Mouse (Mus musculus) MEL (cell line): ENCODE results near the gene Rcor1. TPM values are rescaled to one million over a fixed set of nuclear protein-coding genes. Genes with fewer than 3 reads are reported as not detected.

ENCODE experiments used
- DNase-seq: peaks from one replicate; pipeline ENCODE4 v3.0.0; 2011; ENCODE audit warnings: low read depth, low spot score
- H3K27ac ChIP-seq: 2 replicates; pipeline ENCODE4 v1.5.1; 2012; ENCODE audit warnings: low read depth, mild to moderate bottlenecking, control low read depth, low read length, moderate library complexity; ENCODE audit not compliant: control insufficient read depth
- H3K27me3 ChIP-seq, 2 experiments: fragments of 150-350 bp in 1 of 2; sonication (generic) in 1 of 2; 2 replicates each; pipeline ENCODE4 v1.6.1; 2012; ENCODE audit warnings: low read length in 2 of 2, mild to moderate bottlenecking in 2 of 2, improper control_type of control experiment in 1 of 2, moderate library complexity in 1 of 2; ENCODE audit not compliant: insufficient read depth in 2 of 2, control insufficient read depth in 1 of 2
- H3K36me3 ChIP-seq, 2 experiments: 2 replicates each; pipeline ENCODE4 v1.6.1; 2012 to 2014; ENCODE audit warnings: low read length in 2 of 2, improper control_type of control experiment in 1 of 2, inconsistent platforms in 1 of 2, mild to moderate bottlenecking in 1 of 2; ENCODE audit not compliant: insufficient read depth in 2 of 2, control insufficient read depth in 1 of 2
- H3K4me1 ChIP-seq, 2 experiments: fragments of 150-350 bp in 1 of 2; sonication (generic) in 1 of 2; 2 replicates each; pipeline ENCODE4 v1.6.1; 2012; ENCODE audit warnings: low read length in 2 of 2, improper control_type of control experiment in 1 of 2, mild to moderate bottlenecking in 1 of 2; ENCODE audit not compliant: insufficient read depth in 2 of 2, control insufficient read depth in 1 of 2
- H3K4me3 ChIP-seq, 2 experiments: fragments of 150-350 bp in 1 of 2; sonication (generic) in 1 of 2; 2 replicates each; pipeline ENCODE4 v1.5.1; 2012; ENCODE audit warnings: low read depth in 2 of 2, low read length in 2 of 2, mild to moderate bottlenecking in 2 of 2, moderate library complexity in 2 of 2, control low read depth in 1 of 2, improper control_type of control experiment in 1 of 2; ENCODE audit not compliant: control insufficient read depth in 1 of 2, insufficient read depth in 1 of 2
- H3K79me2 ChIP-seq: 2 replicates; pipeline ENCODE4 v1.6.1; 2012; ENCODE audit warnings: mild to moderate bottlenecking, low read length, moderate library complexity; ENCODE audit not compliant: control insufficient read depth, poor library complexity, insufficient read depth
- H3K9ac ChIP-seq: 2 replicates; pipeline ENCODE4 v1.6.1; 2012; ENCODE audit warnings: low read depth, mild to moderate bottlenecking, control low read depth, low read length, moderate library complexity; ENCODE audit not compliant: control insufficient read depth, poor library complexity, severe bottlenecking
- H3K9me3 ChIP-seq: fragments of 150-350 bp; sonication (generic); replicated peaks from 2 replicates; pipeline ENCODE4 v1.6.1; 2012; ENCODE audit warnings: mild to moderate bottlenecking, low read length, improper control_type of control experiment, moderate library complexity; ENCODE audit not compliant: insufficient read depth
- CHD1 ChIP-seq: IDR thresholded peaks from 2 replicates; pipeline ENCODE4 v1.6.1; 2012; ENCODE audit warnings: low read depth, mild to moderate bottlenecking, inconsistent platforms, low read length, improper control_type of control experiment
- CHD2 ChIP-seq: IDR thresholded peaks from 2 replicates; pipeline ENCODE4 v1.6.1; 2011; ENCODE audit warnings: low read length, improper control_type of control experiment
- E2F4 ChIP-seq: IDR thresholded peaks from 2 replicates; pipeline ENCODE4 v1.6.1; 2011; ENCODE audit warnings: low read depth, low read length, improper control_type of control experiment, borderline replicate concordance
- ETS1 ChIP-seq: IDR thresholded peaks from 2 replicates; pipeline ENCODE4 v1.6.1; 2012; ENCODE audit warnings: low read depth, mild to moderate bottlenecking, inconsistent platforms, low read length, improper control_type of control experiment, moderate library complexity
- GABPA ChIP-seq: IDR thresholded peaks from 2 replicates; pipeline ENCODE4 v1.6.1; 2012; ENCODE audit warnings: low read depth, mild to moderate bottlenecking, inconsistent platforms, low read length, improper control_type of control experiment, moderate library complexity
- KAT2A ChIP-seq: conservative IDR thresholded peaks from 2 replicates; pipeline ENCODE4 v1.6.1; 2012; ENCODE audit warnings: low read depth, low read length, improper control_type of control experiment, inconsistent platforms
- MAFK ChIP-seq: IDR thresholded peaks from 2 replicates; pipeline ENCODE4 v1.6.1; 2011; ENCODE audit warnings: low read depth, mild to moderate bottlenecking, low read length, improper control_type of control experiment, borderline replicate concordance
- MAX ChIP-seq: IDR thresholded peaks from 2 replicates; pipeline ENCODE4 v1.6.1; 2011; ENCODE audit warnings: low read length, improper control_type of control experiment
- MAZ ChIP-seq: IDR thresholded peaks from 2 replicates; pipeline ENCODE4 v1.6.1; 2012; ENCODE audit warnings: low read depth, mild to moderate bottlenecking, inconsistent platforms, low read length, improper control_type of control experiment
- MYB ChIP-seq: IDR thresholded peaks from 2 replicates; pipeline ENCODE4 v1.6.1; 2011; ENCODE audit warnings: mild to moderate bottlenecking, low read depth, low read length, improper control_type of control experiment
- MYC ChIP-seq: IDR thresholded peaks from 2 replicates; pipeline ENCODE4 v1.6.1; 2011; ENCODE audit warnings: low read depth, mild to moderate bottlenecking, low read length, improper control_type of control experiment, moderate library complexity
- NRF1 ChIP-seq: IDR thresholded peaks from 2 replicates; pipeline ENCODE4 v1.6.1; 2014; ENCODE audit warnings: low read depth, mild to moderate bottlenecking, inconsistent platforms, low read length, improper control_type of control experiment, moderate library complexity; ENCODE audit not compliant: poor library complexity, insufficient read depth, severe bottlenecking
- POLR2AphosphoS2 ChIP-seq: IDR thresholded peaks from 2 replicates; pipeline ENCODE4 v1.6.1; 2011; ENCODE audit warnings: low read length, improper control_type of control experiment
- POLR2AphosphoS5 ChIP-seq: IDR thresholded peaks from 2 replicates; pipeline ENCODE4 v1.6.1; 2012; ENCODE audit warnings: low read depth, borderline replicate concordance, mild to moderate bottlenecking, inconsistent platforms, low read length, moderate library complexity, mixed read lengths
- SMC3 ChIP-seq: IDR thresholded peaks from 2 replicates; pipeline ENCODE4 v1.6.1; 2011; ENCODE audit warnings: low read depth, low read length, improper control_type of control experiment
- TBP ChIP-seq: IDR thresholded peaks from 2 replicates; pipeline ENCODE4 v1.8.0; 2011; ENCODE audit warnings: low read depth, low read length, improper control_type of control experiment
- TCF12 ChIP-seq: IDR thresholded peaks from 2 replicates; pipeline ENCODE4 v1.6.1; 2014; ENCODE audit warnings: low read depth, mild to moderate bottlenecking, inconsistent platforms, low read length, improper control_type of control experiment, moderate library complexity
- USF1 ChIP-seq: IDR thresholded peaks from 2 replicates; pipeline ENCODE4 v1.6.1; 2014; ENCODE audit warnings: low read depth, mild to moderate bottlenecking, inconsistent platforms, low read length, improper control_type of control experiment, moderate library complexity
- USF2 ChIP-seq, 2 experiments: IDR thresholded peaks; 2 replicates each; pipeline ENCODE4 v1.6.1; 2011 to 2012; ENCODE audit warnings: improper control_type of control experiment in 2 of 2, low read length in 2 of 2, borderline replicate concordance in 1 of 2, inconsistent platforms in 1 of 2, low read depth in 1 of 2, mild to moderate bottlenecking in 1 of 2; ENCODE audit not compliant: insufficient read depth in 1 of 2
- ZC3H11A ChIP-seq: IDR thresholded peaks from 2 replicates; pipeline ENCODE4 v1.6.1; 2012; ENCODE audit warnings: low read depth, mild to moderate bottlenecking, inconsistent platforms, low read length, improper control_type of control experiment
- polyA plus RNA-seq, 2 experiments: library from polyadenylated mRNA; stranded (reverse) in 1 of 2; unstranded in 1 of 2; fragments of >175 nt in 1 of 2; fragments of >200 nt in 1 of 2; gene quantifications; 2 replicates each; pipeline versions ENCODE4 v1.2.1 to v1.2.4; 2012; ENCODE audit warnings: low replicate concordance in 2 of 2, low read depth in 1 of 2; ENCODE audit not compliant: insufficient read length in 2 of 2, insufficient read depth in 1 of 2, missing spikeins in 1 of 2
- total RNA-seq: library from RNA; depleted of rRNA; stranded (reverse); fragments of 300-350 nt; gene quantifications from 2 replicates; pipeline ENCODE4 v1.2.3, GENCODE M21; 2012

Rcor1 gene
- total and polyA plus RNA-seq, 3 experiments: 23.1 to 44.3 (median 37.1) TPM

DNA sequence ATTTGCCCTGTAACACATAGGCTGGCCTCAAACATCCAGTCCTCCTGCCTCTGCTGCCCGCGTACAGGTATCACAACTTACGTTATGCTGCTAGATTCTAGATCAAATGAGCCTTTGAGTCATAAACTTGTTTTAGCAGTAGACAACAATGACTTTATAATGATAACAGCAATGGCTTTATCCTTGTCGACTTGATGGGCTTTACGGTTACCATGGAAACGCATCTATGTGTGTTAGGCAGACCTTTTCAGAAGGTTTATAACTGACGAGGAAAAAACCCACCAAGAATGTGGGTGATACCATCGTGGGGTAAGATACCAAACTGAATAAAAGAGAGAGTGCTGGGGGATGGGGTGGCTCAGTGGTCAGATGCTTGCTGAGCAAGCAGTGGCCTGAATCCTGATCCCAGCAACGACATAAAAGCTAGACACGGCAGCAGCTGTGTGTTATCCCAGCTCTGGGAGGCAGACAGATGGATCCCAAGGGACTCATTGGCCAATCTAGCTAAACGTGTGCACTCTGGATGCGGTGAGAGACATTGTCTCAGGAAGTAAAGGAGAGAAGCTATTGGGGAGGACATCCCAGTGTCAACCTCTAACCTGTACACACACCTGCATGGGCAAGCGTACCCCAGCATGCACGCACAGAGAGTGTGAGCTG is 85.6 kb downstream of the Rcor1 start:
- no peak overlapping the region for H3K9ac ChIP-seq
- no peaks in the 10 kb centered on the region for H3K27me3 ChIP-seq
- no peaks in the 10 kb centered on the region for H3K79me2 ChIP-seq
- no peak overlapping the region for H3K4me3 ChIP-seq
- DNase-seq: no peak
- H3K4me1 ChIP-seq: no peaks in the 10 kb centered on the region
- TF ChIP-seq SMC3 (no peak), MAZ (no peak)
- TF ChIP-seq, all 39 proteins: peak for 0
- no peaks in the 10 kb centered on the region for H3K9me3 ChIP-seq
- H3K27ac ChIP-seq: no peak overlapping the region
- no peaks in the 10 kb centered on the region for H3K36me3 ChIP-seq

DNA sequence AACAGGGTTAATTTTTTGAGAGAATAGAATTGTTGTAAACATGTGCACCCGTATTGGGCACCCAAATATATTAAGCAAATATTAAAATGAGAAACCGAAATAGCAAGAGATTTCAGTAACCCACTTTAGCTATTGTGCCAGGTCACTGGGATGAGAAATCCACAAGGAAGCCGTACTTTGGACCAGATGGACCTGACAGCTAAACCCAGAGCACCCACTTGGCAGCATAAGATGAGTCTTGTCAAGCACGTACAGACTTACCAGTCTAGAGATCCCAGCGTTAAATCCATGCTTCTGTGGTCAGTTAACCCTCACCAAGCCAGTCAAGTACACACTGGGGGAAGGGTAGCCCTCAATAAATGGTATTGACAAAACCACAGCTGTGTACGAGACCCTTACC is 86.5 kb downstream of the Rcor1 start:
- H3K4me1 ChIP-seq: no peaks in the 10 kb centered on the region
- H3K9ac ChIP-seq: no peak overlapping the region
- no peaks in the 10 kb centered on the region for H3K27me3 ChIP-seq
- H3K36me3 ChIP-seq: no peaks in the 10 kb centered on the region
- no peaks in the 10 kb centered on the region for H3K9me3 ChIP-seq
- DNase-seq: no peak
- H3K4me3 ChIP-seq: no peak overlapping the region
- no peak for TF ChIP-seq CHD2
- TF ChIP-seq MAFK: no peak
- TF ChIP-seq ZC3H11A: no peak
- no peak for TF ChIP-seq MYC
- TF ChIP-seq ETS1: no peak
- no peak for TF ChIP-seq NRF1
- no peak for TF ChIP-seq GABPA
- TF ChIP-seq USF1: no peak
- TF ChIP-seq MAX: no peak
- no peak for TF ChIP-seq POLR2AphosphoS5
- TF ChIP-seq KAT2A: no peak
- TF ChIP-seq MYB: no peak
- no peak for TF ChIP-seq POLR2AphosphoS2
- H3K79me2 ChIP-seq: no peaks in the 10 kb centered on the region
- H3K27ac ChIP-seq: no peak overlapping the region

- Histone ChIP-seq H3K9ac (no peak overlapping the region), H3K79me2 (no peaks in the 10 kb centered on the region), H3K4me1 (no peaks in the 10 kb centered on the region), H3K36me3 (no peaks in the 10 kb centered on the region), H3K9me3 (no peaks in the 10 kb centered on the region), H3K4me3 (no peak overlapping the region), H3K27me3 (no peaks in the 10 kb centered on the region; a peak in 1 of 4 replicates), H3K27ac (no peak overlapping the region)
- TF ChIP-seq KAT2A: no peak
- TF ChIP-seq TCF12: no peak
- no peak for TF ChIP-seq MYB
- no peak for TF ChIP-seq TBP
- no peak for TF ChIP-seq E2F4
- TF ChIP-seq POLR2AphosphoS2: no peak
- no peak for TF ChIP-seq NRF1
- TF ChIP-seq CHD1: no peak
- no peak for TF ChIP-seq USF2 (IDR thresholded peaks at IDR 0.05; ENCODE audit: borderline replicate concordance in 1 of 2, insufficient read depth in 1 of 2, low read depth in 1 of 2, low read length in 2 of 2)
- no peak for DNase-seq
Measured at GRCm38 (mm10) chr12:111134169-111134568, 95.0 kb downstream of the Rcor1 start.
